Mouse (Mus musculus): ENCODE data around the gene Serpinf2.
"Not testable (repeated sequence)": the region's sequence is repeated elsewhere in the genome, so short reads cannot be mapped to it uniquely, and the experiment has no call there.

Serpinf2 gene

GRCm38 (mm10) chr11:75383529-75383928 is 55.9 kb downstream of the Serpinf2 start:
- not testable (repeated sequence) for DNase-seq (ENCODE audit: low spot score)

Measured in spleen, adult 12 weeks (tissue).